Mouse (Mus musculus) stomach, postnatal 0 days (tissue): ENCODE results near the gene Slc28a2. TPM values are rescaled to one million over a fixed set of nuclear protein-coding genes. Genes with fewer than 3 reads are reported as not detected.
"Not testable (repeated sequence)": the region's sequence is repeated elsewhere in the genome, so short reads cannot be mapped to it uniquely, and the experiment has no call there.

ENCODE experiments used
- ATAC-seq: fragments of 200-750 bp; cut with Nextera tagmentation; 2 replicates; pipeline ENCODE4 v1.8.0; 2017; ENCODE audit not compliant: low FRiP score, low TSS enrichment
- DNase-seq: peaks from one replicate; pipeline ENCODE4 v3.0.0-alpha.2; 2016; ENCODE audit warnings: low spot score
- H3K27ac ChIP-seq: fragments of 300-500 bp; sonication (generic); replicated peaks from 2 replicates; pipeline ENCODE4 v1.5.1; 2014; ENCODE audit warnings: mild to moderate bottlenecking, control low read depth
- H3K27me3 ChIP-seq: fragments of 300-500 bp; sonication (generic); 2 replicates; pipeline ENCODE4 v1.6.1; 2014; ENCODE audit warnings: low read length; ENCODE audit not compliant: control insufficient read depth, insufficient read depth
- H3K36me3 ChIP-seq: fragments of 300-500 bp; sonication (generic); 2 replicates; pipeline ENCODE4 v1.6.1; 2014; ENCODE audit warnings: low read length, mixed read lengths; ENCODE audit not compliant: control insufficient read depth, insufficient read depth
- H3K4me1 ChIP-seq: fragments of 300-500 bp; sonication (generic); replicated peaks from 2 replicates; pipeline ENCODE4 v1.6.1; 2014; ENCODE audit warnings: antibody characterized with exemption; ENCODE audit not compliant: control insufficient read depth, insufficient read depth
- H3K4me2 ChIP-seq: fragments of 300-500 bp; sonication (generic); replicated peaks from 2 replicates; pipeline ENCODE4 v1.6.1; 2014; ENCODE audit warnings: low read depth, mild to moderate bottlenecking, control low read depth, moderate library complexity
- H3K4me3 ChIP-seq: fragments of 300-500 bp; sonication (generic); 2 replicates; pipeline ENCODE4 v1.5.1; 2014; ENCODE audit warnings: low read depth, low read length, control low read depth
- H3K9ac ChIP-seq: fragments of 300-500 bp; sonication (generic); 2 replicates; pipeline ENCODE4 v1.6.1; 2014; ENCODE audit warnings: mild to moderate bottlenecking, low read length, control low read depth, mixed read lengths
- H3K9me3 ChIP-seq: fragments of 300-500 bp; sonication (generic); 2 replicates; pipeline ENCODE4 v1.6.1; 2016; ENCODE audit warnings: low read length; ENCODE audit not compliant: control insufficient read depth
- CTCF ChIP-seq: IDR thresholded peaks from 2 replicates; pipeline ENCODE4 v1.5.1; 2016; ENCODE audit warnings: antibody characterized with exemption, low read depth, mild to moderate bottlenecking, moderate library complexity
- EP300 ChIP-seq: optimal IDR thresholded peaks from 2 replicates; pipeline ENCODE3; 2016; ENCODE audit warnings: antibody characterized with exemption
- WGBS: fragments of 180-500 bp; shearing (Covaris S2); extraction: QIAGEN DNeasy Blood & Tissue Kit; methylation state at CpG from one replicate; pipeline ENCODE4 v1.1.7; 2014; 5-methylcytosine and 5-hydroxymethylcytosine counted together
- polyA plus RNA-seq: library from polyadenylated mRNA; unstranded; fragments of >200 nt; fragmentation: Nextera tagmentation; extraction: Ambion mirVana; gene quantifications from 2 replicates; pipeline ENCODE4 v1.2.1, GENCODE M21; 2015

Gene Slc28a2
- polyA plus RNA-seq, 1 experiment from 2014 or later, result 12.9 TPM

DNA sequence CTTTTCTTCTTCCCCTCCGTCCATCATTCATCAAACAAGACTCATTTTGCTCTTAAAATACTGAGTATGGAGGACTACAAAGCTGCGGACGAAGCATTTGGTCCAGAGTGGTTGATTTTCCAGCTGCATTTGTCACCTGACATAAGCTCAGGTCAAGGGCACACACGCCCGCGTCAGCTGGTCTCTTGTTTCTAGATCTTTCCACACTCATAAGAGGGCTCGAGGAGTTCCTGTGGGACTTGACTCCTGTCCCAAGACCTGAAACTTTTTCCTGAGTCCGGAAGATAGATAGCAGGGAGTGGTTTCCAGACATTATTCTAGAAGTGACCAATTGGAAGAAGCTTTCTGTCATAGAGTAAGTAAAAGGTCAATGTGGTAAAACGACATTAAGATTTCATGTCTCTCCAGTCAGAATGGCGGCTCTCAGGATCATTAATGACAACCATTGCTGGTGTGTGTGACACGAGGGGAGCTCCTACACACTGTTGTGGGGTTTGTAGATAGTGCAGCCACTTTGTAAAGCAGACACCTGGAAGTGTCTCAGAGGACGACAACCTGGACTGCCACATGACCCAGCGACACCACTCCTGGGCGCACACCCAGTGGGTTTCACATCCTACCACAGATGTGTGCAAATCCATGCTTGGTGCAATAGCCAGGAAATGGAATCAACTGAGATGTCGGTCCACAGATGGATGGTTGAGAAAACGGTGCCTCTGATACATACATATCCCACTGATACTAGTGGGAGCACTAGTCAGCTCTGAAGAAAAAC is 44.8 kb upstream of the Slc28a2 start:
- no peak overlapping the region for H3K4me2 ChIP-seq
- H3K9me3 ChIP-seq, result no peaks in the 10 kb centered on the region
- no peak overlapping the region for H3K9ac ChIP-seq
- no peak for ATAC-seq
- DNase-seq, result no peak
- TF ChIP-seq EP300 (no peak), CTCF (no peak)
- H3K27ac ChIP-seq, result no peak overlapping the region
- H3K4me1 ChIP-seq, result no peaks in the 10 kb centered on the region
- no peaks in the 10 kb centered on the region for H3K36me3 ChIP-seq
- H3K4me3 ChIP-seq, result no peak overlapping the region
- no peaks in the 10 kb centered on the region for H3K27me3 ChIP-seq
- WGBS, result 66% methylated on average over 16 of the region's 16 CpGs

DNA sequence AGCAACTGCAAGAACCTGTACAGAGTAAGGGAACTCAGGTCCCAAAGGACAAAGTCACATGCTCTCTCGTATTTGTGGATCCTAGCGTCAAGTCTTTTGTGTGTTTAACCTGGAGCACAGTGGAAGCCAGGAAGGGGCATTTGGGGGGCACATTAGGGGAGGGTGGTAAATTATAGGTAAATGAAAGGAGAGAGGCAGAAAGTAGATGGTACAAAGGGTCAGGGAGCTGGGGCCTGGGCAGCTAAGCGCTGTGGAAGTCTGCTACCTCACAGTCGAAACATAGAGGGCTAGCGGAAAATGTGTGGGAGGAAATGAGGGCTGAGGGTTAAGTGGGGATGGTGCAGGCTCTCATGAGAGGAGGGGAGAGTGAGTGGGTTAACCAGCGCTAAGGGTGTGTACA is 44.2 kb upstream of the Slc28a2 start:
- Histone ChIP-seq H3K27me3 (no peaks in the 10 kb centered on the region), H3K4me3 (no peak overlapping the region), H3K4me1 (no peaks in the 10 kb centered on the region), H3K27ac (no peak overlapping the region), H3K4me2 (no peak overlapping the region), H3K9me3 (no peaks in the 10 kb centered on the region), H3K36me3 (no peaks in the 10 kb centered on the region), H3K9ac (no peak overlapping the region)
- 75% methylated on average over 6 of the region's 6 CpGs for WGBS
- DNase-seq (no peak), ATAC-seq (no peak)
- TF ChIP-seq EP300 (no peak), CTCF (no peak)

DNA sequence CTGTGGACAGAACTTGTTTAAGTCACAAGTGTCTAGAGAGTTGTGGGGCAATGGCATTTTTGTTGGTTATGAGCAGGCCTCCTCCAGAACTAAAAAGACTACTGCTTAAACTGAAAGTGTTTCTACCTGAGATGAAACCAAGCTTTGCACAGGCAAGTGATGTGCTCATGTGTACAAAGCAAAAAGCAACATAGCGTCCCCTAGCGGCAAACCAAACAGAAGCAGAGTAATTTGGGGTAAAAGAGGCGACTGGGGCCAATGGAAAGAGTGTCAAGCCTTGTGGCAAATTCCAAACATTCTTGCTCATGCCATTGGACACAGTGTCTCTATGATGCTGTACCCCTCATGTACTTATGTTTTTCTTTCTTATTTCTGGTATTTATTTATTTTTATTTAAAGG is 41.2 kb upstream of the Slc28a2 start:
- Histone ChIP-seq H3K27me3 (no peaks in the 10 kb centered on the region), H3K27ac (no peak overlapping the region), H3K36me3 (no peaks in the 10 kb centered on the region), H3K4me3 (no peak overlapping the region), H3K4me1 (no peaks in the 10 kb centered on the region), H3K9me3 (no peaks in the 10 kb centered on the region), H3K4me2 (no peak overlapping the region), H3K9ac (no peak overlapping the region)
- ATAC-seq, result no peak
- TF ChIP-seq CTCF (peak; percentile 36; the same call in 1 of the 2 replicates), EP300 (no peak)
- no peak for DNase-seq
- WGBS, result 39% methylated on average over 3 of the region's 3 CpGs

DNA sequence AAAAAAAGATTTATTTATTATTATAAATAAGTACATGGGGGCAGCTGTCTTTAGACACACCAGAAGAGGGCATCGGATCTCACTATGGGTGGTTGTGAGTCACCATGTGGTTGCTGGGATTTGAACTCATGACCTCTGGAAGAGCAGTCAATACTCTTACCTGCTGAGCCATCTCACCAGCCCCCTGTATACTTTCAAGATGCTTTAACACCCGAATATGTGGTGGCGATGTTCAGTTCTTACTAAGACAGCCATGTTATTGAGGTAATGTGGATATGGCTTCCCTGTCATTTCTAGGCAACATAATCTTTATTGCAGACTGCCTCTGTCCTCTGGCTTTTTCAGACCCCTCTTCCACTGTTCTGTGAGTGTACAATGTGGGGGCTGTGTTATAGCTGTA is 39.1 kb upstream of the Slc28a2 start:
- H3K36me3 ChIP-seq, H3K27ac ChIP-seq, DNase-seq, H3K9ac ChIP-seq, H3K4me1 ChIP-seq, ATAC-seq, H3K4me2 ChIP-seq, H3K9me3 ChIP-seq, H3K27me3 ChIP-seq, H3K4me3 ChIP-seq: not testable (repeated sequence)
- 92% methylated on average over 3 of the region's 3 CpGs for WGBS

DNA sequence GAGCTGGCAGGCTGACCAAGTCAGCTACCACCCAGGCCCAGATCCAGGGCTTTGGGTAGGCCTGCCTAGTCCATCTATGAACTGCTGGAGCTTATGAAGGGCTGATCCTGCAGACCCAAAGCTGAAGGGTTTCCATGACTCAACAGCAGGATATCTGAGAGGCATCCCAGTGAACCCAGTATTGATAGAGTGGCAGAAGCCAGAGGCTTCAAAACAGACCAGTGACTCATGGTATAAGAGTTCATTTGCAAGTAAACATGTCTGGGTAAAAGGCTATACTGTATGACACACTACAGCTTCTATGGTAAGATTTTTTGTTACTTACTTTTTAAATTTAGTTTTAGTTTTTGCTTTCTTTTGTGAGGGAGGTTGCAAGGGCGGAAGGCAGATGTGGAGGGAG is 30.1 kb upstream of the Slc28a2 start:
- Histone ChIP-seq H3K9ac (no peak overlapping the region), H3K27ac (no peak overlapping the region), H3K36me3 (no peaks in the 10 kb centered on the region), H3K9me3 (no peaks in the 10 kb centered on the region), H3K4me2 (no peak overlapping the region), H3K4me3 (no peak overlapping the region), H3K27me3 (no peaks in the 10 kb centered on the region), H3K4me1 (no peaks in the 10 kb centered on the region)
- DNase-seq (no peak), ATAC-seq (peak; percentile 69)
- no peak for TF ChIP-seq CTCF
- no peak for TF ChIP-seq EP300
- 81% methylated on average over 1 of the region's 1 CpGs for WGBS

DNA sequence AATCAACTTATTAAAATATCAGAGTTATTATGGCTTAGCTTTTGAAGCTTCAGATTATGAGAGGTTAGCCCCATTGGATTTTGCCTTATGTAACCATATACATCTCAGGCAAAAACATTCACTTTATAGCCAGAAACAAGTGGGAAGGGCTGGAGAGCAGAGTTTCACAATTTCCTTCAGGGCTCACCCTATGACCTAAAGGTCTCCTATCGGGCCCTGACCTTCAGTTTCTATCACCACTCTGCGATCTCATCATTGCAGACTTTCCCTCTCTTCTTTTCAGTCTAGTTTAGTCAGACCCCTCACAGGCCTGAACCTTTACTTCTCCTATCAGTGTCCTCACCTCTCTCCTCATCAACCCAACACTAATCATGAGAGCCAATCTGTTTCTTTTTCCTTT is 18.7 kb upstream of the Slc28a2 start:
- Histone ChIP-seq H3K4me1 (no peaks in the 10 kb centered on the region), H3K27ac (no peak overlapping the region), H3K36me3 (no peaks in the 10 kb centered on the region), H3K9ac (no peak overlapping the region), H3K4me2 (no peak overlapping the region), H3K4me3 (no peak overlapping the region), H3K9me3 (no peaks in the 10 kb centered on the region), H3K27me3 (no peaks in the 10 kb centered on the region)
- WGBS, result 81% methylated on average over 2 of the region's 2 CpGs
- no peak for ATAC-seq
- TF ChIP-seq EP300 (no peak), CTCF (no peak)
- no peak for DNase-seq
